Mouse (Mus musculus): ENCODE data around the gene Ccl20. TPM values are rescaled to one million over a fixed set of nuclear protein-coding genes. Genes with fewer than 3 reads are reported as not detected.

The Ccl20 gene
- polyA plus RNA-seq, 1 experiment from 2014 or later, result not detected

GRCm38 (mm10) chr1:83120312-83120711 is 3.7 kb downstream of the Ccl20 start:
- no peak for ATAC-seq (replicated peaks; ENCODE audit: extremely low read depth, insufficient read depth, low FRiP score)
- no peak overlapping the region for H3K4me2 ChIP-seq (ENCODE audit: low read depth, low read length)
- H3K4me3 ChIP-seq (ENCODE audit: low read length), result no peak overlapping the region
- H3K9ac ChIP-seq (ENCODE audit: low read length), result no peak overlapping the region
- no peaks in the 10 kb centered on the region for H3K27me3 ChIP-seq (ENCODE audit: control insufficient read depth, insufficient read depth, low read length)
- H3K36me3 ChIP-seq (ENCODE audit: control insufficient read depth, insufficient read depth), result no peaks in the 10 kb centered on the region
- no peaks in the 10 kb centered on the region for H3K9me3 ChIP-seq (replicated peaks; ENCODE audit: control insufficient read depth, low read length)
- H3K27ac ChIP-seq (ENCODE audit: low read length), result peak overlapping the region; percentile 60
- WGBS, result 69% methylated on average over 3 of the region's 3 CpGs
- peaks cover 7% of the 10 kb centered on the region; the same call in 1 of the 2 replicates for H3K4me1 ChIP-seq (ENCODE audit: control insufficient read depth, insufficient read depth, low read length)

DNA sequence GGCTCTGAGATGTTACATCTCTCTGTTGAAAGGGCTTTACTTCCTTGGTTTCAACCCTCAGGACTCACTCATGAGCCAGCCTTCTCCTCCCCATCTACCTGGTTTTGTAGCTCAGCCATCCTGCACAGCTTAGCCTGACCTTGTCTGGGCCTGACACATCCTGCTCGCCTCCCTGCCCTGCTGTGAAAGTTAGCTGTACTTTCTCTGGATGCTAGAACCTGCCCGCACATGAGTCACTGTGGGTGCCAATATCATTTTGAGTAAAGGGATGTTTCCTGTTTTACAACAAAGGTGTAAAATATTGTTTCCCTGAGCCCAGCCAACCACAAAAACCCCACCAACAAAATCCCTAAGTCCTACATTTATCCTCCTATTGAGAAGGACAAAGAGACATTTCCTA is 6.6 kb downstream of the Ccl20 start:
- Histone ChIP-seq H3K9me3 (replicated peaks; ENCODE audit: control insufficient read depth, low read length) (no peaks in the 10 kb centered on the region), H3K4me2 (ENCODE audit: low read depth, low read length) (no peak overlapping the region), H3K36me3 (ENCODE audit: control insufficient read depth, insufficient read depth) (no peaks in the 10 kb centered on the region), H3K4me1 (ENCODE audit: control insufficient read depth, insufficient read depth, low read length) (peaks cover 4% of the 10 kb centered on the region; the same call in 1 of the 2 replicates), H3K27me3 (ENCODE audit: control insufficient read depth, insufficient read depth, low read length) (no peaks in the 10 kb centered on the region), H3K9ac (ENCODE audit: low read length) (no peak overlapping the region), H3K4me3 (ENCODE audit: low read length) (no peak overlapping the region), H3K27ac (ENCODE audit: low read length) (no peak overlapping the region)
- WGBS, result 91% methylated on average over 2 of the region's 2 CpGs
- no peak for ATAC-seq (replicated peaks; ENCODE audit: extremely low read depth, insufficient read depth, low FRiP score)

GRCm38 (mm10) chr1:83135829-83136228 is 19.3 kb downstream of the Ccl20 start:
- no peak overlapping the region for H3K4me2 ChIP-seq (ENCODE audit: low read depth, low read length)
- no peaks in the 10 kb centered on the region for H3K9me3 ChIP-seq (replicated peaks; ENCODE audit: control insufficient read depth, low read length)
- H3K27me3 ChIP-seq (ENCODE audit: control insufficient read depth, insufficient read depth, low read length), result no peaks in the 10 kb centered on the region
- H3K27ac ChIP-seq (ENCODE audit: low read length), result no peak overlapping the region
- H3K4me1 ChIP-seq (ENCODE audit: control insufficient read depth, insufficient read depth, low read length), result no peaks in the 10 kb centered on the region
- no peak overlapping the region for H3K4me3 ChIP-seq (ENCODE audit: low read length)
- H3K36me3 ChIP-seq (ENCODE audit: control insufficient read depth, insufficient read depth), result no peaks in the 10 kb centered on the region
- H3K9ac ChIP-seq (ENCODE audit: low read length), result no peak overlapping the region
- no peak for ATAC-seq (replicated peaks; ENCODE audit: extremely low read depth, insufficient read depth, low FRiP score)
- WGBS, result 44% methylated on average over 7 of the region's 7 CpGs

DNA sequence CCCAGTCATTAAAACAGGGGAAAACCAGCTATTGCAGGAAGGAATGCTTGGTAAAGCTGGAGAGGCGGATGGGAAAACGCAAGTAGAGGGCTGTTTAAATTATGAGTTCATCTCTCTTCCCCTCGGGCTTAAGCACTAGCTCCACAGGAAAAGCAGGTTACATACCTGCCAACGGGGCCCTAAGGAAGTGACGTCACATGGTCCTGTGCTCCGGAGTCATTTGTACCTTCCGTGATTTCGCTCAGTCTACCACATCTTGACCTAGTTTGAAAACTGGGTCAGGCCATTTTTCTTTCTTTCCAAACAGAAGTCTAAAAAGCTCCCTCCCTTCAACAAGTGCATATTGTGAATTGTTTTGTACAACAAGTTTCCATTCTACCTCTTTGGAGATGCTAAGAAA is 21.3 kb downstream of the Ccl20 start:
- no peak for ATAC-seq (replicated peaks; ENCODE audit: extremely low read depth, insufficient read depth, low FRiP score)
- Histone ChIP-seq H3K9me3 (replicated peaks; ENCODE audit: control insufficient read depth, low read length) (no peaks in the 10 kb centered on the region), H3K4me3 (ENCODE audit: low read length) (no peak overlapping the region), H3K4me1 (ENCODE audit: control insufficient read depth, insufficient read depth, low read length) (no peaks in the 10 kb centered on the region), H3K36me3 (ENCODE audit: control insufficient read depth, insufficient read depth) (no peaks in the 10 kb centered on the region), H3K4me2 (ENCODE audit: low read depth, low read length) (no peak overlapping the region), H3K27me3 (ENCODE audit: control insufficient read depth, insufficient read depth, low read length) (no peaks in the 10 kb centered on the region), H3K27ac (ENCODE audit: low read length) (no peak overlapping the region), H3K9ac (ENCODE audit: low read length) (no peak overlapping the region)
- 77% methylated on average over 8 of the region's 8 CpGs for whole genome bisulfite sequencing

GRCm38 (mm10) chr1:83138721-83139120 is 22.2 kb downstream of the Ccl20 start:
- H3K9me3 ChIP-seq (replicated peaks; ENCODE audit: control insufficient read depth, low read length), result no peaks in the 10 kb centered on the region
- no peak overlapping the region for H3K4me2 ChIP-seq (ENCODE audit: low read depth, low read length)
- 83% methylated on average over 6 of the region's 6 CpGs for WGBS

DNA sequence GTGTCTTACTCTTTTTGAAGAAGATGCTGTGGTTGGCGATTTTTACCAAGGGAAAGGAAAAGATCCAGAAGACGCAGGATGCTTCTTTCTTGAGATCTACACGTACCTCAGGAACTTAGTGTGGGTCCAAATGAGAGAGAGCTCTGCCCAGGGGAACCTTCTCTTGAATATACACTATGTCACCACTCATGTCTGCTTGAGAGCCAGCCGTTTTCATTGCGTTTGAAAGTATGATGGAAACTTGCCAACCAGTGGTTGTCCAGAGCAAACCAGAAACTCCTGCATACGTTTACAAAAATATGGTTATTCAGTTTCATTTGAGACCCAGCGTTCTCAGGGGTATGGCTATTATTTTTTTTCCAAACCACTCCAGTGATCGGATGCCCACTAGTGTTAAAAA is 24.9 kb downstream of the Ccl20 start:
- WGBS, result 66% methylated on average over 8 of the region's 8 CpGs

More at GRCm38 (mm10) chr1:83138721-83139120, 22.2 kb downstream of the Ccl20 start:
- H3K36me3 ChIP-seq (ENCODE audit: control insufficient read depth, insufficient read depth), result no peaks in the 10 kb centered on the region
- H3K9ac ChIP-seq (ENCODE audit: low read length), result no peak overlapping the region
- H3K27ac ChIP-seq (ENCODE audit: low read length), result no peak overlapping the region
- H3K4me3 ChIP-seq (ENCODE audit: low read length), result no peak overlapping the region
- no peaks in the 10 kb centered on the region for H3K4me1 ChIP-seq (ENCODE audit: control insufficient read depth, insufficient read depth, low read length)
- H3K27me3 ChIP-seq (ENCODE audit: control insufficient read depth, insufficient read depth, low read length), result no peaks in the 10 kb centered on the region
- ATAC-seq (replicated peaks; ENCODE audit: extremely low read depth, insufficient read depth, low FRiP score), result no peak

GRCm38 (mm10) chr1:83142055-83142454 is 25.5 kb downstream of the Ccl20 start:
- H3K9ac ChIP-seq (ENCODE audit: low read length), result no peak overlapping the region
- no peak overlapping the region for H3K4me2 ChIP-seq (ENCODE audit: low read depth, low read length)
- no peaks in the 10 kb centered on the region for H3K4me1 ChIP-seq (ENCODE audit: control insufficient read depth, insufficient read depth, low read length)
- H3K4me3 ChIP-seq (ENCODE audit: low read length), result no peak overlapping the region
- 69% methylated on average over 5 of the region's 5 CpGs for WGBS
- no peaks in the 10 kb centered on the region for H3K9me3 ChIP-seq (replicated peaks; ENCODE audit: control insufficient read depth, low read length)
- H3K36me3 ChIP-seq (ENCODE audit: control insufficient read depth, insufficient read depth), result no peaks in the 10 kb centered on the region
- H3K27me3 ChIP-seq (ENCODE audit: control insufficient read depth, insufficient read depth, low read length), result no peaks in the 10 kb centered on the region
- H3K27ac ChIP-seq (ENCODE audit: low read length), result no peak overlapping the region
- no peak for ATAC-seq (replicated peaks; ENCODE audit: extremely low read depth, insufficient read depth, low FRiP score)

More for the DNA sequence above, 24.9 kb downstream of the Ccl20 start:
- Histone ChIP-seq H3K27me3 (ENCODE audit: control insufficient read depth, insufficient read depth, low read length) (no peaks in the 10 kb centered on the region), H3K4me1 (ENCODE audit: control insufficient read depth, insufficient read depth, low read length) (no peaks in the 10 kb centered on the region), H3K9me3 (replicated peaks; ENCODE audit: control insufficient read depth, low read length) (no peaks in the 10 kb centered on the region), H3K27ac (ENCODE audit: low read length) (no peak overlapping the region), H3K9ac (ENCODE audit: low read length) (no peak overlapping the region), H3K4me3 (ENCODE audit: low read length) (no peak overlapping the region), H3K36me3 (ENCODE audit: control insufficient read depth, insufficient read depth) (no peaks in the 10 kb centered on the region), H3K4me2 (ENCODE audit: low read depth, low read length) (no peak overlapping the region)
- no peak for ATAC-seq (replicated peaks; ENCODE audit: extremely low read depth, insufficient read depth, low FRiP score)

- ATAC-seq (replicated peaks; ENCODE audit: extremely low read depth, insufficient read depth, low FRiP score), result no peak
- H3K4me1 ChIP-seq (ENCODE audit: control insufficient read depth, insufficient read depth, low read length), result no peaks in the 10 kb centered on the region
- H3K4me2 ChIP-seq (ENCODE audit: low read depth, low read length), result no peak overlapping the region
- H3K4me3 ChIP-seq (ENCODE audit: low read length), result no peak overlapping the region
- no peaks in the 10 kb centered on the region for H3K27me3 ChIP-seq (ENCODE audit: control insufficient read depth, insufficient read depth, low read length)
- no peaks in the 10 kb centered on the region for H3K9me3 ChIP-seq (replicated peaks; ENCODE audit: control insufficient read depth, low read length)
- no peaks in the 10 kb centered on the region for H3K36me3 ChIP-seq (ENCODE audit: control insufficient read depth, insufficient read depth)
- WGBS, result 73% methylated on average over 2 of the region's 2 CpGs
- no peak overlapping the region for H3K27ac ChIP-seq (ENCODE audit: low read length)
- H3K9ac ChIP-seq (ENCODE audit: low read length), result no peak overlapping the region
Observed at GRCm38 (mm10) chr1:83146547-83146946, 30.0 kb downstream of the Ccl20 start.

DNA sequence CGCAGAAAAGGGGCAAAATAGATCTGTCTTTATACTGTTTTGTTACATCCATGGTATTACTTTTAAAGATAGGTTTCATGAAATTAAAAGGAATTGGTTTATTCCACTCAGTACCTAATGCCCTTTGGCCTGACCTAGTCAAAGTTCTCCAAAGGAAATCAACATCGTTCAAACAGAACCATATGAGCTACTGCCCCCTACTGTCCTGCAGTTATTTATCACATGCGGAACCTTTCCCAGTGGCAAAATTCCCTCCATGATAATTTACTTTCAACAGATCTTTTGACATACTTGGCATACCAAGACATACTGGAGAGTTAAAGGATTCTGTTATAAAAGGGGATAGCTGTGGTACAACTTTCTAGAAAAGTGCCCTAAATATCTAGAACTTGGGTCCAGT is 33.7 kb downstream of the Ccl20 start:
- ATAC-seq (replicated peaks; ENCODE audit: extremely low read depth, insufficient read depth, low FRiP score), result no peak
- H3K27ac ChIP-seq (ENCODE audit: low read length), result no peak overlapping the region
- no peaks in the 10 kb centered on the region for H3K4me1 ChIP-seq (ENCODE audit: control insufficient read depth, insufficient read depth, low read length)
- WGBS, result 59% methylated on average over 3 of the region's 3 CpGs
- H3K4me2 ChIP-seq (ENCODE audit: low read depth, low read length), result no peak overlapping the region
- no peak overlapping the region for H3K9ac ChIP-seq (ENCODE audit: low read length)
- no peaks in the 10 kb centered on the region for H3K9me3 ChIP-seq (replicated peaks; ENCODE audit: control insufficient read depth, low read length)
- H3K27me3 ChIP-seq (ENCODE audit: control insufficient read depth, insufficient read depth, low read length), result no peaks in the 10 kb centered on the region
- no peaks in the 10 kb centered on the region for H3K36me3 ChIP-seq (ENCODE audit: control insufficient read depth, insufficient read depth)
- no peak overlapping the region for H3K4me3 ChIP-seq (ENCODE audit: low read length)

- Histone ChIP-seq H3K4me2 (ENCODE audit: low read depth, low read length) (no peak overlapping the region), H3K27me3 (ENCODE audit: control insufficient read depth, insufficient read depth, low read length) (no peaks in the 10 kb centered on the region), H3K27ac (ENCODE audit: low read length) (no peak overlapping the region), H3K36me3 (ENCODE audit: control insufficient read depth, insufficient read depth) (no peaks in the 10 kb centered on the region), H3K9ac (ENCODE audit: low read length) (no peak overlapping the region), H3K9me3 (replicated peaks; ENCODE audit: control insufficient read depth, low read length) (no peaks in the 10 kb centered on the region), H3K4me1 (ENCODE audit: control insufficient read depth, insufficient read depth, low read length) (no peaks in the 10 kb centered on the region), H3K4me3 (ENCODE audit: low read length) (no peak overlapping the region)
- no peak for ATAC-seq (replicated peaks; ENCODE audit: extremely low read depth, insufficient read depth, low FRiP score)
- 68% methylated on average over 3 of the region's 3 CpGs for WGBS
Observed at GRCm38 (mm10) chr1:83152961-83153360, 36.4 kb downstream of the Ccl20 start.
